Mouse (Mus musculus) adrenal gland, adult 10 weeks (tissue): ENCODE measurements around the gene Ippk. TPM values are rescaled to one million over a fixed set of nuclear protein-coding genes. Genes with fewer than 3 reads are reported as not detected.

Experiments
- polyA plus RNA-seq: library from polyadenylated mRNA; stranded (reverse); fragments of 350-450 nt; fragmentation: Illumina TruSeq; extraction: RNeasy Lipid Tissue Mini Kit (QIAGEN cat#74804); gene quantifications from one replicate; pipeline ENCODE4 v1.2.3, GENCODE M21; 2014; ENCODE audit warnings: low read depth, low replicate concordance

Gene Ippk
- 28.3 TPM for polyA plus RNA-seq

GRCm38 (mm10) chr13:49420754-49421605 is at the start of gene Ippk:
Gene Ippk, plus strand, starts transcription at chr13:49421249.

DNA sequence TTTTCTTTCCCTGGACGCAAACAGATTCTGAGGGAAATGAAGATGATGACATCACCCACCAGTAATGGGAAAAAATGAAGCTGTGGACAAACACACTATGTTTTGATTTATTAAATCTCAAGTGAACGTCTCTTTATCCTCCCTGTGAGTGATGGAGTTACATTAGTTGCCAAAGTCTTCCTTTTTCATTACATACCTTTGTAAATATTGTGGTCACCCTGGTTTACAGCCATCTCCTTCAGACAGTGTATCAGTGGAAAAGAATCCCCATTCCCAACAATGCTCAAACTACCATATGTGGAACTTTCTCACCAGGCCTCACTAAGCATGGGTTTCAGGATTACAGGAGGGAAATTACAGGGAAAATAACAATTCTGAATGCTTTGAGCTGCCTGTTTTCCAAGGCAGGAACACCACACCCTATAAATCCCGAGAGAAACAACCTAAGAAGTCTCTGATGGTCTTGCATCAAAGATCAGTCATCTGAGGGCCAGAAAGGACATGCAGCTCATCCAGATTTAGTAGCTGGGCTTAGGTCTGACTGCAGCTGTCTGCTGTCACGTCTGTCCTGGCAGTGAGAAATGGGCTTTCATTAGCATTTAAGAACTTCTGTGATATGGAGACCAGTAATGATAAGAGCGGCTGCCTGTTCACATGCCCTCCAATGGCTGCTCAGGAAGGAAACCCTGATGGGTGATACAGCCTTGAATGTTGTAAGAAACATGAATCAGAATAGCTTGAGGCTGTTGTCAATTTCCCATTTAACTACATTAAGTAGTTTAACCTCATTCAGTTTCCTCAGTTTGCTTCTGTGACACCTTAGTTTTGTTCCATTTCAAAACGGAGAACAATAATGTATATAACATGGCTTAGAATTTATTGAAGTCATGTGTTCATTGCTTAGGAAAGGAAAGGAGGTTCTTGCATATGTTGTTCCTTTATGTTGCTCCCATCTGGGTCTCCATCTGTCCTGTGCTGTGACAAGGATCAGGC is 71.6 kb downstream of the Ippk start, which contains the start of gene Tes3-ps:
TSS of gene Tes3-ps (plus strand) at position 943 of the 993 bp plus-strand sequence.

DNA sequence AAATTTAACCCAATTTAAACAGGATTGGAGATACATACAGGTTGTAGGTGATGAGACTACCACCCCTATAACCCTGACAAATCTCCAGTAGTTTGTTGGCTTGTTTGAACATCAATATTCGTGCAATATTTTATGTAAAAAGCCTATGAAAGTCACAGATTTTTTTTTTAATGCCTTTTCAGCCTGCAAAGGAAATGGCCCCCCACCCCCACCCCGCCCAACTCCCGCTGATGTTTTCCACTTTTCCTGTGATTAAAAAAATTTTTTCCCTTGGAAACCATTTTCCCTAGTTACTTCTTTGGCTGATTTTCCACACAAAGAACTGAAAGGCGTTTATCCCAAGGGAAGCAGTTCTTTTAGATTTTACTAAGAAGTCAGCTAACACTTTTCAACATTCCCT is 83.5 kb downstream of the Ippk start, which contains the start of gene Ecm2:
TSS of gene Ecm2 (plus strand) at position 301 of the 400 bp plus-strand sequence.

Other genes with a start within 250 kb of the Ippk start
- not detected for gene Ninj1, start 233.8 kb upstream of the Ippk start, polyA plus RNA-seq
- not detected for gene Card19, start 205.2 kb upstream of the Ippk start, polyA plus RNA-seq
- gene Susd3, start 172.5 kb upstream of the Ippk start, polyA plus RNA-seq: not detected
- gene Fgd3, start 100.9 kb upstream of the Ippk start, polyA plus RNA-seq: 3.7 TPM
- 46.0 TPM for gene Bicd2, start 79.7 kb upstream of the Ippk start, polyA plus RNA-seq
- gene Tes3-ps, start 72.1 kb downstream of the Ippk start, polyA plus RNA-seq: 0.93 TPM
- gene Ecm2, start 83.6 kb downstream of the Ippk start, polyA plus RNA-seq: 35.6 TPM
- gene Aspn, start 123.2 kb downstream of the Ippk start, polyA plus RNA-seq: 43.0 TPM
- 81.9 TPM for gene Omd, start 161.2 kb downstream of the Ippk start, polyA plus RNA-seq
- gene Ogn, start 186.8 kb downstream of the Ippk start, polyA plus RNA-seq: 599 TPM
- 9.1 TPM for gene Cenpp, start 231.5 kb downstream of the Ippk start, polyA plus RNA-seq
- 82.0 TPM for gene Nol8, start 231.8 kb downstream of the Ippk start, polyA plus RNA-seq